Mouse (Mus musculus) CH12.LX (cell line): ENCODE measurements at regions not wholly inside any gene's neighbourhood (a gene's known extent, or its start where the extent isn't known, plus 50 kb on each side); places are given as distances from the start of the nearest gene placed in this dataset.

ENCODE experiments used
- DNase-seq: peaks from one replicate; pipeline ENCODE4 v3.0.0-alpha.2; 2013; ENCODE audit errors: extremely low read depth
- H3K27ac ChIP-seq: 2 replicates; pipeline ENCODE4 v1.5.1; 2012; ENCODE audit warnings: low read depth, mild to moderate bottlenecking, control low read depth, moderate library complexity; ENCODE audit not compliant: insufficient read depth
- H3K27me3 ChIP-seq: replicated peaks from 2 replicates; pipeline ENCODE3; 2012; ENCODE audit warnings: inconsistent platforms
- H3K36me3 ChIP-seq, 2 experiments: replicated peaks in 1 of 2; 2 replicates each; pipeline versions ENCODE3 to v1.6.1; 2012; ENCODE audit warnings: inconsistent platforms in 1 of 2, low read length in 1 of 2, mild to moderate bottlenecking in 1 of 2, mixed read lengths in 1 of 2, moderate library complexity in 1 of 2; ENCODE audit not compliant: control insufficient read depth in 1 of 2, insufficient read depth in 1 of 2
- H3K4me1 ChIP-seq, 2 experiments: 2 replicates each; pipeline ENCODE4 v1.6.1; 2012; ENCODE audit warnings: inconsistent platforms in 1 of 2, moderate library complexity in 1 of 2; ENCODE audit not compliant: insufficient read depth in 2 of 2, control insufficient read depth in 1 of 2
- H3K4me2 ChIP-seq: 2 replicates; pipeline ENCODE4 v1.6.1; 2012; ENCODE audit warnings: low read depth, mild to moderate bottlenecking, control low read depth; ENCODE audit not compliant: poor library complexity, insufficient read depth, severe bottlenecking
- H3K4me3 ChIP-seq, 3 experiments: fragments of 150-350 bp in 1 of 3; sonication (generic) in 1 of 3; replicated peaks in 1 of 3; 2 replicates each; pipeline versions ENCODE3 to v1.5.1; 2011 to 2012; ENCODE audit warnings: low read depth in 2 of 3, low read length in 2 of 3, mild to moderate bottlenecking in 2 of 3, moderate library complexity in 2 of 3, control low read depth in 1 of 3, improper control_type of control experiment in 1 of 3, inconsistent platforms in 1 of 3, mixed read lengths in 1 of 3; ENCODE audit not compliant: poor library complexity in 1 of 3
- H3K79me2 ChIP-seq: replicated peaks from 2 replicates; pipeline ENCODE4 v1.6.1; 2012; ENCODE audit warnings: mild to moderate bottlenecking, moderate library complexity; ENCODE audit not compliant: control insufficient read depth, poor library complexity, insufficient read depth, severe bottlenecking; ENCODE audit errors: extremely low read depth
- H3K9ac ChIP-seq: 2 replicates; pipeline ENCODE4 v1.6.1; 2012; ENCODE audit warnings: low read depth, mild to moderate bottlenecking, control low read depth, moderate library complexity; ENCODE audit not compliant: insufficient read depth
- H3K9me3 ChIP-seq: replicated peaks from 2 replicates; pipeline ENCODE3; 2012; ENCODE audit warnings: low read length, inconsistent platforms, mixed read lengths
- CHD1 ChIP-seq: IDR thresholded peaks from 2 replicates; pipeline ENCODE4 v1.6.1; 2012; ENCODE audit warnings: low read depth, low read length, improper control_type of control experiment, inconsistent platforms
- CHD2 ChIP-seq: IDR thresholded peaks from 2 replicates; pipeline ENCODE4 v1.6.1; 2011; ENCODE audit warnings: low read length, improper control_type of control experiment
- ELF1 ChIP-seq: IDR thresholded peaks from 2 replicates; pipeline ENCODE4 v1.6.1; 2014; ENCODE audit warnings: low read depth, mild to moderate bottlenecking, inconsistent platforms, low read length, improper control_type of control experiment
- ETS1 ChIP-seq: conservative IDR thresholded peaks from 2 replicates; pipeline ENCODE4 v1.6.1; 2012; ENCODE audit warnings: low read depth, mild to moderate bottlenecking, inconsistent platforms, low read length, improper control_type of control experiment, moderate library complexity
- HCFC1 ChIP-seq: IDR thresholded peaks from 2 replicates; pipeline ENCODE4 v1.6.1; 2012; ENCODE audit warnings: low read depth, mild to moderate bottlenecking, inconsistent platforms, low read length, improper control_type of control experiment
- IRF4 ChIP-seq: IDR thresholded peaks from 2 replicates; pipeline ENCODE4 v1.6.1; 2014; ENCODE audit warnings: low read depth, mild to moderate bottlenecking, inconsistent platforms, low read length, improper control_type of control experiment
- MAX ChIP-seq: IDR thresholded peaks from 2 replicates; pipeline ENCODE4 v1.6.1; 2011; ENCODE audit warnings: low read length, improper control_type of control experiment
- MEF2A ChIP-seq: IDR thresholded peaks from 2 replicates; pipeline ENCODE4 v1.6.1; 2014; ENCODE audit warnings: low read depth, mild to moderate bottlenecking, inconsistent platforms, low read length, improper control_type of control experiment, borderline replicate concordance
- MXI1 ChIP-seq: IDR thresholded peaks from 2 replicates; pipeline ENCODE4 v1.6.1; 2011; ENCODE audit warnings: mild to moderate bottlenecking, low read depth, low read length, improper control_type of control experiment
- NELFE ChIP-seq: IDR thresholded peaks from 2 replicates; pipeline ENCODE4 v1.6.1; 2011; ENCODE audit warnings: low read depth, low read length, improper control_type of control experiment
- POLR2AphosphoS2 ChIP-seq: IDR thresholded peaks from 2 replicates; pipeline ENCODE4 v1.6.1; 2011; ENCODE audit warnings: low read depth, low read length, improper control_type of control experiment
- RCOR1 ChIP-seq: conservative IDR thresholded peaks from 2 replicates; pipeline ENCODE4 v1.6.1; 2012; ENCODE audit warnings: low read depth, mild to moderate bottlenecking, inconsistent platforms, low read length, improper control_type of control experiment
- SIN3A ChIP-seq: IDR thresholded peaks from 2 replicates; pipeline ENCODE4 v1.6.1; 2012; ENCODE audit warnings: low read length, improper control_type of control experiment, inconsistent platforms
- SMC3 ChIP-seq: IDR thresholded peaks from 2 replicates; pipeline ENCODE4 v1.6.1; 2011; ENCODE audit warnings: low read depth, low read length, improper control_type of control experiment
- UBTF ChIP-seq: IDR thresholded peaks from 2 replicates; pipeline ENCODE4 v1.6.1; 2012; ENCODE audit warnings: low read depth, mild to moderate bottlenecking, inconsistent platforms, low read length, improper control_type of control experiment, moderate library complexity
- USF1 ChIP-seq: IDR thresholded peaks from 2 replicates; pipeline ENCODE4 v1.6.1; 2014; ENCODE audit warnings: low read depth, mild to moderate bottlenecking, inconsistent platforms, low read length, improper control_type of control experiment
- USF2 ChIP-seq: conservative IDR thresholded peaks from 2 replicates; pipeline ENCODE4 v1.6.1; 2011; ENCODE audit warnings: low read depth, low read length, improper control_type of control experiment
- ZKSCAN1 ChIP-seq: IDR thresholded peaks from 2 replicates; pipeline ENCODE4 v1.6.1; 2012; ENCODE audit warnings: low read depth, inconsistent platforms, low read length, improper control_type of control experiment, borderline replicate concordance
- ZNF384 ChIP-seq: IDR thresholded peaks from 2 replicates; pipeline ENCODE4 v1.6.1; 2012; ENCODE audit warnings: low read depth, low read length, improper control_type of control experiment, inconsistent platforms
- dilution Hi-C: fragments of 300-500 bp; cut with MboI; formaldehyde crosslinking; loops from 2 replicates; pipeline ENCODE4 v1.14.3; 2020; ENCODE audit warnings: low sequenced_read_pairs; ENCODE audit not compliant: extremely low pct_unique_long_range_greater_than_20kb, extremely low pct_ligation_motif_present
- in situ Hi-C: fragments of 300-500 bp; cut with MboI; formaldehyde crosslinking; loops from 3 replicates; pipeline ENCODE4 v1.14.3; 2019; ENCODE audit warnings: low sequenced_read_pairs, low pct_ligation_motif_present, low pct_unique_long_range_greater_than_20kb, mixed read lengths

DNA sequence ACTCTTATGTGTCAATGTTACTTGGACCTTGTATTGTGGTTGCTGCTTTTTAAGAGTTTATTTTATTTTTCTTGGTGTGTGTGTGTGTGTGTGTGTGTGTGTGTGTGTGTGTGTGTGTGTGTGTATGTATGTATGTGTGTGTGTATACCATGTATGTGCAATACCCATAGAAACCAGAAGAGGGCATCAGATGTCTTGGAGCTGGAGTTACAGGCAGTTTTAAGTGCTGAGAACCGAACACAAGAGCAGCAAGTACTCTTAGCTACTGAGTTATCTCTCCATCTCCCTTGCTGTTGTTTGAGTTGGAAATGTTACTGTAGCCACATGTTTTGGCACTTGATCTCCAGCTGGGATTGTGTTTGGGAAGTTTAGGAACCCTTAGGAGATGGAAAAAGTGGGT is 78.5 kb upstream of the Gm4791 start:
- TF ChIP-seq CHD1: no peak
- TF ChIP-seq MEF2A: no peak
- TF ChIP-seq POLR2AphosphoS2: no peak
- TF ChIP-seq NELFE: no peak
- no peak for TF ChIP-seq ZNF384
- TF ChIP-seq CHD2: no peak
- no peak for TF ChIP-seq ETS1
- TF ChIP-seq ELF1: no peak
- TF ChIP-seq UBTF: no peak
- no peak for TF ChIP-seq USF1
- no peak for TF ChIP-seq MXI1
- in situ Hi-C loops (no loop called here), dilution Hi-C loops (no loop called here)
- no peak overlapping the region for H3K4me3 ChIP-seq
- no peak overlapping the region for H3K4me2 ChIP-seq
- no peaks in the 10 kb centered on the region for H3K27me3 ChIP-seq
- DNase-seq: no peak
- peaks cover 80% of the 10 kb centered on the region for H3K9me3 ChIP-seq
- H3K4me1 ChIP-seq: no peaks in the 10 kb centered on the region
- H3K9ac ChIP-seq: no peak overlapping the region
- H3K27ac ChIP-seq: no peak overlapping the region
- H3K79me2 ChIP-seq: no peaks in the 10 kb centered on the region
- H3K36me3 ChIP-seq: no peaks in the 10 kb centered on the region

DNA sequence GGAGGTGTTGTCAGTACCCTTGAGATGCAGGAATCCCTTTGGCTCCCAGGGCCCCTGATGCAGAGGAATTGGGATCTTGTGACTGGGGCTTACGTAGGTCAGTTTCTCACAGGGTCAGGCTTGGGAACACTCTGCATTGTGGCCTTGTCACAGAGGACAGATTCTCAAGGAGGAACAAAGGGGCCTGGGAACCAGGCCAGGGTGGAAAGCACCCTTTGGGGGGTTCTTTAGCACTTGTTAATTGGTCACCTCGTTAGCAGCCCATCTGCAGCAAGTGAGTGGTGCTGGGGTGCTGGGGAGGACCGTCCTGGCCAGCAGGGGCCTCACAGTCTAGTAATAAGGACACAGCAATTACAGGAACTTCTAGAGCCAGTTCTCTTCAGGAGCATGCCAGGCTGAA is 85.3 kb upstream of the Gm4791 start:
- H3K27ac ChIP-seq: no peak overlapping the region
- TF ChIP-seq MEF2A (no peak), ZKSCAN1 (no peak), IRF4 (no peak), CHD2 (no peak), USF2 (no peak), SMC3 (no peak), HCFC1 (no peak), CHD1 (no peak), USF1 (no peak), SIN3A (no peak), RCOR1 (no peak), MAX (no peak)
- TF ChIP-seq, all 38 proteins: peak for 0
- H3K27me3 ChIP-seq: no peaks in the 10 kb centered on the region
- in situ Hi-C loops (no loop called here), dilution Hi-C loops (no loop called here)
- no peaks in the 10 kb centered on the region for H3K36me3 ChIP-seq
- H3K79me2 ChIP-seq: no peaks in the 10 kb centered on the region
- no peak overlapping the region for H3K4me3 ChIP-seq
- no peak overlapping the region for H3K9ac ChIP-seq
- no peak for DNase-seq
- H3K9me3 ChIP-seq: peaks cover 88% of the 10 kb centered on the region
- H3K4me2 ChIP-seq: no peak overlapping the region
- no peaks in the 10 kb centered on the region for H3K4me1 ChIP-seq
